Mouse (Mus musculus) thymus, postnatal 0 days (tissue): ENCODE data around the gene Iqsec1. TPM values are rescaled to one million over a fixed set of nuclear protein-coding genes. Genes with fewer than 3 reads are reported as not detected.

ENCODE experiments used
- DNase-seq: peaks from one replicate; pipeline ENCODE4 v3.0.0-alpha.2; 2015; ENCODE audit warnings: low spot score
- polyA plus RNA-seq: library from polyadenylated mRNA; unstranded; fragments of >200 nt; fragmentation: Nextera tagmentation; extraction: Ambion mirVana; gene quantifications from 2 replicates; pipeline ENCODE4 v1.2.1, GENCODE M21; 2015

The Iqsec1 gene
- polyA plus RNA-seq, 1 experiment from 2014 or later = 5.4 TPM

DNA sequence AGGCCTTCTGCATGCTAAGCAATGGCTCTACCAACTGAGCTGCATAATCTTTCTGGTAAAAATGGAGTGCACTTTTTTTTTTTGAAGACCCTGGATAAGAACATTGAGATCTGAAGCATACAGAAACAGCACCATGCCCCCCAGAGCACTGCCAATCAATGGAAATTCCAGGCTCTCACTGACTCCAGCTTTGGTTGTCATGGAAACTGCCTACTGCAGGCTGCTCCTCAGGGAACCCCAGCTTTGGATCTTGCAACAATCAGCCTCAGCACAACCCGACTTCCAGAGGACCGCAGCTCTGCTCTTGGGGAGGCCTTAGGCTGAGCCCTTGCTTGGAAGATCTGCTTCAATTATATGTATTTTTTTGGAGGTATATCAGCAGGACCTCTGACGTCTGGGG lies 201.9 kb downstream of the Iqsec1 start:
- DNase-seq = no peak

- no peak for DNase-seq
Measured at GRCm38 (mm10) chr6:90783945-90784344, 204.5 kb downstream of the Iqsec1 start.

- no peak for DNase-seq
Measured at GRCm38 (mm10) chr6:90783176-90783575, 205.3 kb downstream of the Iqsec1 start.

- DNase-seq = peak; percentile 26
Measured at GRCm38 (mm10) chr6:90781921-90782770, 206.3 kb downstream of the Iqsec1 start.

DNA sequence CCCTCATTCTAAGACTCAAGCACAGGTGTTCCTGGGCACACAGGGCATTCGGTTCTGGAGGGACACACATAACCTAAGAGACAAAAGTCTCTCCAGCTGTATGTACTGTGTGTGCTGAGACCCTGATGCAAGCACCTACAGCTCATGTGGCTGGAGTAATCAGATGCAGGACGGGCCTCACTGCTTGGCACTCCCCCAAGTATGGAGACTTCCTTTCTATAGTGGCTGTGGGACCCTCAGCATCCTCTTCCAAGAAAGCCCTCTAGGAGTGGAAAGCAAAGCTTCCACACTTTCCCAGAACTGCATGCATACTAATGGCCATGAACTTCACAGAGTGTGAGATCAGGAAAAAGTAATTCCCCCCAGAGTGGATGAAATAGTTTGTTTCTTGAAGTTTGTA lies 208.0 kb downstream of the Iqsec1 start:
- no peak for DNase-seq

DNA sequence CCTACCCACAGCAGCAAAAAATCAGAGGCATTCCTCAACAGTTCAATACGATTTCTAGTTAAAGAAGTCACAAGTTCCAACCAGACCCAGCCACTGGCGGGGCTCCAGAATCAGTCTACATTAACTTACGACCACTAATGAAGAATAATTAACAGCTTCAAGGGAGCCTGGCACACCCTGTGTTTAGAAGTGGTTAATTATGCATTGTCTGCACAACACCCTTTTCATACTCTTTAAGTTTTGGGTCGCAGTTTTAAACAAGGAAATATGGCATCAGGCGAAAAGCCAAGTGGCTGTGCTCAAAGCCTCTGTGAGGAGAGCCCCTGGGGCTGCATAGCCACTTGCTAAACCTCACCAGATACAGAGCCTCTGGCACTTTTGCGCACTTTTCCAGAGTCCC lies 209.6 kb downstream of the Iqsec1 start:
- DNase-seq = no peak

GRCm38 (mm10) chr6:90777302-90777701 lies 211.2 kb downstream of the Iqsec1 start:
- no peak for DNase-seq

GRCm38 (mm10) chr6:90775606-90776005 lies 212.9 kb downstream of the Iqsec1 start:
- DNase-seq = no peak

- no peak for DNase-seq
Measured at GRCm38 (mm10) chr6:90773811-90774233, 214.7 kb downstream of the Iqsec1 start.

GRCm38 (mm10) chr6:90772120-90772519 lies 216.4 kb downstream of the Iqsec1 start:
- DNase-seq = no peak

DNA sequence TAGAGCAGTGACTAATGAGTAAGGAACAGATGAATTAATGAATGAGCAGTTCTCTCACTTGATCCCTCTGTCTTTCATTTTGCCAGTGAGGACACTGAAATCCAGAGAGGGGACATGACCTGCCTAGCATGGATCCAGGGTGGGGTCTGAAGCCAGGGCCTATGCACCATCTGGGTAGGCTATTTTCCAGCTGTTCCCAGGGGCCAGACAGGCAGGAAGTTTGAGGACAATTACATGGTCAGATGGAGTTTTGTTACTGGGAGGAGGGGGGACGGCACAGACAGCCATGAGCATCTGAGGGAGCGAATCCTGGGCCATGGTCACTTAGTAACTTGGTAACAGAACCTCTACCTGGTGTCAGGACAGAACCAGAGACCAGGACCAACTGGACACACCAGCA lies 220.0 kb downstream of the Iqsec1 start:
- no peak for DNase-seq

DNA sequence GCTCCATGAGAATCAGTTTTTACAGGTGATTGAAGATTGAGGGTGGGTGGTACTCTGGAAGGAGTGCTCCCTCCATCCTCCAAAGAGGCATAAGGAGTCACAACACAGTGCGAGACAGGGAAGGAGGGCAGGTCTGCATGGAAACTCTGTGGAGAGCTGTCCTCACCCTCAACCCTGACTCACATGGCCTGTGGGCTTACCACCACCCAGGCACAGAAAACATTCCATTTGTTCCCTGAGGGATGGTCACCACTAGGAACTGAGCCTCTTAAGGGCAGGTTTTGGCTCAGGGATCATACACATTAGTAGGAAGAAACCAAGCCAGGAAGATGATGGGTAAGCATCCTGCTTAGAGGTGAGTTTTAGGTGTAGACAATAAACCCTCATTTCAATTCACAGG lies 220.6 kb downstream of the Iqsec1 start:
- no peak for DNase-seq

DNA sequence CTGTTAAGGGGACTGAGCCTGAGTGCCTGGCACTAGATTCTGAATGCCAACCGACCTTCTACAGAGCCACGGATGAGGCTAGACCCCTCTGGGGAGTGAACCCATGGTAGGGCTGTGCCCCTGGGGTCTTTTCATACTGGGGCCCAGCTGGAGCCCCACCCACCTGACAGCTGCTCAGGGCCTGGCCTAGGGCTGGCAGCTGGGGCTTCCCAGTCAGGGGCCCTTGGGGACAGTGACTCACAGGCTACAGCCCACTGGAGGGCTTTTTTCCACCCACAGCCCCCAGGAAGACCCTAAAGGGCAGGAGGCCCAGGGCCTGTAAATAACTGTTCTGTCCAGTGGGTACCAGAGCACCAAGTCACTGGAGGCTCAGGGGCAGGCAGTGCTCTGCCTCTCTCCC lies 223.7 kb downstream of the Iqsec1 start:
- peak; percentile 35 for DNase-seq

DNA sequence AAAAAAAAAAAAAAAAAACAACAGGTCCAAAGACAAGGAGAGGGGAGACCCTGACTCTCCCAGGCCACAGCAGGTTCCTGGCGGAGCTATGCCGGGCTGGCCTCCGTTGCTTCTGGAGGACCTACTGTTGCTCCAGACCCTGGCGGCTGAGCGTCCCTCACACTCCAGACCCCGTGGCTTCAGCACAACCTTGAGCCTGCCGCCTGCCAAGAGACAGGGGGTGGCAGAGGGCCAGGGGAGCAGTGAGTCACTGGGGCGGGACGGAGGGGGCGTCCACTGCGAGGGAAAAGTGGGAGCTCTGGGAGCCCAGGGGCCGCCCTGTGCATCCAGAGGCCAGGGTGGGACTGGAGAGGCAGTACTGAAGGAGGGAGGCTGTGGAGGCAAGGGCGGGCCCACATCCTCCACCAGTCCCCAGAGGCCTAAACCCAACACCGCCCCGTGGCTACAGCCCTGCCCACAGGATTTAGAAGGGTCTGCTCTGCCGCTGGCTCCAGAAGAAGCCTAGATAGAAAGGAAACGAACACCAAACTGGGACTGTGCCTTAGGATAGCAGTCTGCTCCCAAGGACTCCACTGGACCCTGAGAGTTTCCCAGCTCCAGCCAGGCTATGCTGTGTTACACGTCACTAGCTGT lies 224.4 kb downstream of the Iqsec1 start:
- DNase-seq = no peak

GRCm38 (mm10) chr6:90763295-90763694 lies 225.2 kb downstream of the Iqsec1 start:
- no peak for DNase-seq

DNA sequence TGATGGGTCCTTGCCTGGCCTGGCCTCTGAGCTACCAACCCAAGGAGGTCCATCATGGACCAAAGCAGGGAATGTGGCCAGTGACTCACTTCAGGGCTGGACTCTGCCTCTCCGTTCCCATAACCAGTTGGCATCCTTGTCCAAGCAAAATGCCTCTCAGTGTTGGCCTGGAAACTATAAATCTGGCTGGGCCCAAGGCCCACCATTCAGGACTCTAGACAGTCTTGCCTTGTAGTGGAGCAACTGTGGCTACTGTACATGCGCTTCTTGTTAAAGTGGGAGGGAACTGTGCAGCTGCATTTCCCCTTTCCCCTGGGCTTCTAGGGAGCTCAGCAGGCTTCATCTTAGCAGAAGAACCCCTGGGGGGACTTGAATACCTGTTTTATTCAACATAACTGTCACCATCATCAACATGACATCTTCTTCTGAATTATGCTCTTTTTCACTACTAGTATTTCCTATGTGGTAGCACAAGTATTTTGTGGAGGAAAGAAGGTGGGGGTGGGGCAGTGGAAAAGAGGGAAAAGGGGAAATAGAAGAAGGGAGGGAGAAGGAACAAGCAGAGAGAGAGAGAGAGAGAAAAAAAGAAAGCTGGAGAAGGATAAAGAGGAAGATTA lies 226.3 kb downstream of the Iqsec1 start:
- DNase-seq = no peak

- DNase-seq = no peak
Measured at GRCm38 (mm10) chr6:90761301-90762056, 227.0 kb downstream of the Iqsec1 start.

DNA sequence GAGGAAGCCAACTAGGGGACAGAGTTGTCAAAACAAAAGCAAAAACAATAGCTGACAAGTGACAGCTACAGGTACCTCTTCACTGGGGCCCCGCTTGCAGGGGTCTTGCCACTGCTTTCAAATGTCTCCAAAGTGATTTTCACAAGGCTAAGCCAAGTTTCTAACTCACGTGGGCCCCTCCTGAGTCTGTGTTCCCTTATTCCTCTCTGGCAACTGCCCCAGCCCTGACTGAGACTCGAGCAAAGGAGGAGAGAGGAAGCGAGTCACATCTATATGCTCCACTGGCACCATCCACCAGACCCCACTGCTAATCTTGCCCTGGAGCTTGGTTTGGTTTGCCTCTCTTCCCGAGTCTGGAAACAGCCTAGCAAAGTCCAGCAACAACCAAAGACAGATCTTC lies 227.6 kb downstream of the Iqsec1 start:
- DNase-seq = no peak

- DNase-seq = no peak
Measured at GRCm38 (mm10) chr6:90759754-90760153, 228.7 kb downstream of the Iqsec1 start.

- DNase-seq = no peak
Measured at GRCm38 (mm10) chr6:90758155-90758554, 230.3 kb downstream of the Iqsec1 start.

DNA sequence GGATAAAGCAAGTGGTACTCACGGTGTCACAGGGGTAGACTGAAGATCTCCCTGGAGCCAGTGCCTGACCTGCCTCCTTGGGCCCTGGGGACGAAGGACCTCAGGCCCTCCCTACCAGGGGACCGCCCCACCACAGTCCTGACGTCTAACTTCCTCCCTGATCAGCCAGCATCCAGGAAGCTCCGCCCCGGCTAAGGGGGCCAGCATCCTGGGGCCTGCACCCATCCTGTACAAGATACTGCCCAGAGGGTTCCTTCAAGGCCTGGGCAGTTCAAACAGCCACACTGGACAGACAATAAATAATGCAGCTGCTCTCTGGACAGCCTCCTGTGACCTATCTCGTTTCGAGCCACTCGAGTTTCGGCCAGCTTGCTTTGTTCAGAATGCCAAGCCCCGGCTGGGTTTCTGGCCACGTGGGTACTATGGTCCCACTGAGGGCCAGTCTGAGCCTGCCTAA lies 231.0 kb downstream of the Iqsec1 start:
- peak; percentile 27 for DNase-seq

DNA sequence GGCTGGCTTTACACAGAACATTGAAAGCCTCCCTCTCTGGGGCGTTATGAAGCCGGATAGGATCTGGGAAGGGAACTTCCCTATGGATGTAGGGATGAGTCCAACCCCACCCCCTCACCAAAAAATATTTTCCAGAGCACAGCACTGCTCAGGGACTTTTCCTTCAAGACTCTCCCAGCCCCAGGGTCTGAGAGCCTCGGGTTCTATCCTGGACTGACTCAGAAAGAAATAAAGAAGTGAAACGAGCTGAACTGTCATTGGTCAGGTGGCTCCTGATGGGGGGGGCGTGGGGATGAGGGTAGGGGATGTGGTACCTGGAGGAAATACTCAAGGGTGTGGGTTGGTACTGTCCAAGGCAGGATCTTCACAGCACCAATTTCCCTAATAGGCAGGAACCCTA lies 231.9 kb downstream of the Iqsec1 start:
- no peak for DNase-seq
